Mouse (Mus musculus) liver, embryonic 14.5 days (tissue): ENCODE data around the gene Mrpl34. TPM values are rescaled to one million over a fixed set of nuclear protein-coding genes. Genes with fewer than 3 reads are reported as not detected.
A peak's percentile ranks its signal among the peaks of the same experiment; 100 is the strongest.

Experiments used
- ATAC-seq: fragments of 200-750 bp; cut with Nextera tagmentation; 2 replicates; pipeline ENCODE4 v1.8.0; 2017; ENCODE audit warnings: moderate number of reproducible peaks, mild to moderate bottlenecking, moderate library complexity; ENCODE audit not compliant: insufficient read depth
- DNase-seq, 3 experiments: peaks; one replicate each; pipeline ENCODE4 v3.0.0-alpha.2; 2012 to 2013; ENCODE audit warnings: low read depth in 3 of 3, low spot score in 3 of 3
- H3K27ac ChIP-seq: fragments of 300-500 bp; sonication (generic); 2 replicates; pipeline ENCODE4 v1.5.1; 2014; ENCODE audit warnings: moderate library complexity, mild to moderate bottlenecking, control low read depth, inconsistent platforms
- H3K27me3 ChIP-seq: fragments of 300-500 bp; sonication (generic); 2 replicates; pipeline ENCODE4 v1.6.1; 2014; ENCODE audit warnings: mild to moderate bottlenecking, low read length, moderate library complexity; ENCODE audit not compliant: control insufficient read depth, insufficient read depth
- H3K36me3 ChIP-seq: fragments of 300-500 bp; sonication (generic); replicated peaks from 2 replicates; pipeline ENCODE4 v1.6.1; 2014; ENCODE audit warnings: low read depth; ENCODE audit not compliant: control insufficient read depth, insufficient read depth
- H3K4me1 ChIP-seq, 2 experiments: fragments of 200-500 bp in 1 of 2; fragments of 300-500 bp in 1 of 2; sonication (generic) in 1 of 2; replicated peaks; 2 replicates each; pipeline ENCODE4 v1.6.1; 2012 to 2014; ENCODE audit warnings: antibody characterized with exemption in 1 of 2, inconsistent platforms in 1 of 2, low read length in 1 of 2; ENCODE audit not compliant: control insufficient read depth in 2 of 2, insufficient read depth in 2 of 2
- H3K4me2 ChIP-seq: fragments of 300-500 bp; sonication (generic); 2 replicates; pipeline ENCODE4 v1.6.1; 2014; ENCODE audit warnings: low read depth, mild to moderate bottlenecking, control low read depth, moderate library complexity
- H3K4me3 ChIP-seq, 2 experiments: fragments of 200-500 bp in 1 of 2; fragments of 300-500 bp in 1 of 2; sonication (generic) in 1 of 2; 2 replicates each; pipeline ENCODE4 v1.5.1; 2012 to 2014; ENCODE audit warnings: low read depth in 2 of 2, low read length in 2 of 2, mild to moderate bottlenecking in 2 of 2, control low read depth in 1 of 2, inconsistent platforms in 1 of 2, moderate library complexity in 1 of 2; ENCODE audit not compliant: insufficient read depth in 1 of 2
- H3K9ac ChIP-seq: fragments of 300-500 bp; sonication (generic); replicated peaks from 2 replicates; pipeline ENCODE4 v1.6.1; 2014; ENCODE audit warnings: mild to moderate bottlenecking, control low read depth, moderate library complexity
- H3K9me3 ChIP-seq: fragments of 300-500 bp; sonication (generic); 2 replicates; pipeline ENCODE4 v1.6.1; 2016; ENCODE audit warnings: low read length, mixed read lengths; ENCODE audit not compliant: control insufficient read depth
- CTCF ChIP-seq: IDR thresholded peaks from 2 replicates; pipeline ENCODE4 v1.5.1; 2016; ENCODE audit warnings: antibody characterized with exemption, low read depth, control low read depth
- EP300 ChIP-seq: IDR thresholded peaks from 2 replicates; pipeline ENCODE4 v1.6.1; 2016; ENCODE audit warnings: antibody characterized with exemption, low read depth
- WGBS: fragments of 180-500 bp; shearing (Covaris S2); extraction: QIAGEN DNeasy Blood & Tissue Kit; methylation state at CpG from one replicate; pipeline ENCODE4 v1.1.7; 2014; ENCODE audit not compliant: insufficient replicate concordance; 5-methylcytosine and 5-hydroxymethylcytosine counted together
- polyA plus RNA-seq, 2 experiments: library from polyadenylated mRNA; depleted of rRNA in 1 of 2; stranded (reverse) in 1 of 2; unstranded in 1 of 2; fragments of >200 nt; fragmentation: Nextera tagmentation in 1 of 2; extraction: Ambion mirVana in 1 of 2; gene quantifications; 2 replicates each; pipeline versions ENCODE4 v1.2.1 to v1.2.3; 2012 to 2014

Gene Mrpl34
- polyA plus RNA-seq, 2 experiments, result 45.8 to 109 TPM

- 62% methylated on average over 1 of the region's 1 CpGs for WGBS
- Histone ChIP-seq H3K9ac (no peak overlapping the region), H3K4me1 (peaks cover 19% of the 10 kb centered on the region in 2 experiments), H3K36me3 (peaks cover 6% of the 10 kb centered on the region), H3K4me3 (no peak overlapping the region), H3K27ac (no peak overlapping the region), H3K9me3 (no peaks in the 10 kb centered on the region), H3K4me2 (no peak overlapping the region), H3K27me3 (no peaks in the 10 kb centered on the region)
- DNase-seq (no peak), ATAC-seq (no peak)
- TF ChIP-seq CTCF, result no peak
- TF ChIP-seq EP300, result no peak
Observed at GRCm38 (mm10) chr8:71468001-71468400, 3.2 kb downstream of the Mrpl34 start.

- Histone ChIP-seq H3K27ac (no peak within 1 kb of the TSS; the same call in 1 of the 2 replicates), H3K4me1 (peaks cover 16 to 17% of the 10 kb centered on the region in 2 experiments), H3K9me3 (no peaks in the 10 kb centered on the region), H3K9ac (peak within 1 kb of the TSS; percentile 71), H3K36me3 (peaks cover 8% of the 10 kb centered on the region), H3K4me2 (peak within 1 kb of the TSS; percentile 81), H3K4me3 (peak within 1 kb of the TSS; percentile 70 to 77), H3K27me3 (no peaks in the 10 kb centered on the region)
- TF ChIP-seq CTCF (no peak), EP300 (no peak)
- DNase-seq, result peak; percentile 99
- WGBS, result under 1% methylated on average over 42 of the region's 52 CpGs
- peak; percentile 83 for ATAC-seq
Observed at GRCm38 (mm10) chr8:71468916-71469315, 4.2 kb downstream of the Mrpl34 start, which contains the start of gene Dda1. Gene Dda1, plus strand, starts transcription at chr8:71469199.

GRCm38 (mm10) chr8:71469411-71469810 is 4.7 kb downstream of the Mrpl34 start:
- Histone ChIP-seq H3K9ac (peak overlapping the region; percentile 71), H3K9me3 (no peaks in the 10 kb centered on the region), H3K27ac (no peak overlapping the region; the same call in 1 of the 2 replicates), H3K36me3 (peaks cover 12% of the 10 kb centered on the region), H3K4me2 (peak overlapping the region; percentile 81), H3K27me3 (no peaks in the 10 kb centered on the region), H3K4me3 (peak overlapping the region; percentile 70 to 77), H3K4me1 (peaks cover 11 to 12% of the 10 kb centered on the region in 2 experiments)
- ATAC-seq, result peak; percentile 4; the same call in 1 of the 2 replicates
- WGBS, result 1% methylated on average over 24 of the region's 24 CpGs
- TF ChIP-seq CTCF (no peak), EP300 (no peak)
- DNase-seq, result no peak

- H3K4me1 ChIP-seq, result peaks cover 11% of the 10 kb centered on the region in 2 experiments
- DNase-seq (no peak), ATAC-seq (no peak)
- peaks cover 15% of the 10 kb centered on the region for H3K36me3 ChIP-seq
- H3K27ac ChIP-seq, result no peak overlapping the region
- no peaks in the 10 kb centered on the region for H3K27me3 ChIP-seq
- TF ChIP-seq CTCF, result no peak
- no peak for TF ChIP-seq EP300
- H3K9ac ChIP-seq, result peak overlapping the region; percentile 71
- no peaks in the 10 kb centered on the region for H3K9me3 ChIP-seq
- WGBS, result 78% methylated on average over 3 of the region's 3 CpGs
- peak overlapping the region; percentile 81 for H3K4me2 ChIP-seq
- peak overlapping the region; percentile 70 to 77; a peak in 3 of 4 replicates for H3K4me3 ChIP-seq
Observed at GRCm38 (mm10) chr8:71470146-71470912, 5.6 kb downstream of the Mrpl34 start.

- no peak overlapping the region for H3K9ac ChIP-seq
- 67% methylated on average over 5 of the region's 5 CpGs for WGBS
- no peak overlapping the region for H3K4me3 ChIP-seq
- no peak overlapping the region for H3K27ac ChIP-seq
- no peaks in the 10 kb centered on the region for H3K27me3 ChIP-seq
- ATAC-seq (no peak), DNase-seq (no peak)
- peaks cover 13% of the 10 kb centered on the region for H3K36me3 ChIP-seq
- TF ChIP-seq EP300 (no peak), CTCF (no peak)
- no peaks in the 10 kb centered on the region for H3K9me3 ChIP-seq
- H3K4me2 ChIP-seq, result no peak overlapping the region; the same call in 1 of the 2 replicates
- H3K4me1 ChIP-seq, result peaks cover 8 to 9% of the 10 kb centered on the region in 2 experiments
Observed at GRCm38 (mm10) chr8:71470913-71471255, 6.1 kb downstream of the Mrpl34 start.
